Mouse (Mus musculus) liver, embryonic 14 days (tissue): Measurements from ENCODE around the gene Il4. TPM values are rescaled to one million over a fixed set of nuclear protein-coding genes. Genes with fewer than 3 reads are reported as not detected.

Source experiments
- polyA plus RNA-seq: library from polyadenylated mRNA; depleted of rRNA; stranded (reverse); fragments of >200 nt; gene quantifications from 2 replicates; pipeline ENCODE4 v1.2.3, GENCODE M21; 2012; rRNA removed

The Il4 gene
- 0.09 and 0.29 TPM in 2 replicates for polyA plus RNA-seq

DNA sequence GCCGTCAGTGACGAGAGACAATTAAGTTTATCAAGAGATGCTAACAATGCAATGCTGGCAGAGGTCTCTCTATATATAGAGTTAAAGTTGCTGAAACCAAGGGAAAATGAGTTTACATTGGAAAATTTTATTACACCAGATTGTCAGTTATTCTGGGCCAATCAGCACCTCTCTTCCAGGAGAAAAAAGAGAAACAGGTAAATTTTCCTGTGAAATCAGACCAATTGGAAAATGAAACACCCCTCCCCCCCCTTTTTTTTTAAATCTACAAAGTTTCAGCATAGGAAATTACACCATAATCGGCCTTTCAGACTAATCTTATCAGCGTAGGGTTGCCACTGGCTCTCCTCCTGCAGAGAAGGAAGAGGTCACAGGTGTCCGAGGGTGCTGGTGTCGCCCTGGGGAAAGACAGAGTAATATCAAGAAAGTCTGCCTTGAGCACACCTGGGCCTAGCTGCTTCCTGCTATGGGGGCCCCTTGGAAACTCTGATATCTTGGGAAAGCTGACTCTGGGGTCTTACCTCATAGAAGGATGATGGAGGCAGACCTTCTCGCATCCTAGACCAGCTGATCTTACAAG lies at the start of gene Il4:
Il4 (minus strand) TSS at position 51 of the 580 bp plus-strand sequence.

DNA sequence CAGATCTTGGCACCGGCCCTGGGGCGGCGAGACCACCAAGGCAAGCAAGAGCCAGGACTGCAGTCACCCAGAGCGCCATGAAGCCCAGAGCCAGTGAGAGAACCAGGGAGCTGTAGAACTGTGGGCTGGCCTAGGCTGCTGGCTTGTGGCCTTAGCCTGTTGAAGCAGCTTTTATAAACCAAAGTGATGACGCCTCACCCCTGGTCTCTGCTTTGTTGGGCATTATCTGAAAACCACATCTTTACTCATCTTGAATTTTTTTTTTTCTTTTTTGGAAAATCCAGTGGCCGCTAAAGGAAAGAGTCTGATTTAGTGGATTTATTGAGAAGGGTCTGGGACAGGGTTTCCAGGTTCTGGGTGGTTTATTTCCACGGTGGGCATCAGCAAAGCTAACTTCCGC lies 16.1 kb upstream of the Il4 start, which contains the start of gene Il13:
Il13 (minus strand) TSS at position 147 of the 400 bp plus-strand sequence.

DNA sequence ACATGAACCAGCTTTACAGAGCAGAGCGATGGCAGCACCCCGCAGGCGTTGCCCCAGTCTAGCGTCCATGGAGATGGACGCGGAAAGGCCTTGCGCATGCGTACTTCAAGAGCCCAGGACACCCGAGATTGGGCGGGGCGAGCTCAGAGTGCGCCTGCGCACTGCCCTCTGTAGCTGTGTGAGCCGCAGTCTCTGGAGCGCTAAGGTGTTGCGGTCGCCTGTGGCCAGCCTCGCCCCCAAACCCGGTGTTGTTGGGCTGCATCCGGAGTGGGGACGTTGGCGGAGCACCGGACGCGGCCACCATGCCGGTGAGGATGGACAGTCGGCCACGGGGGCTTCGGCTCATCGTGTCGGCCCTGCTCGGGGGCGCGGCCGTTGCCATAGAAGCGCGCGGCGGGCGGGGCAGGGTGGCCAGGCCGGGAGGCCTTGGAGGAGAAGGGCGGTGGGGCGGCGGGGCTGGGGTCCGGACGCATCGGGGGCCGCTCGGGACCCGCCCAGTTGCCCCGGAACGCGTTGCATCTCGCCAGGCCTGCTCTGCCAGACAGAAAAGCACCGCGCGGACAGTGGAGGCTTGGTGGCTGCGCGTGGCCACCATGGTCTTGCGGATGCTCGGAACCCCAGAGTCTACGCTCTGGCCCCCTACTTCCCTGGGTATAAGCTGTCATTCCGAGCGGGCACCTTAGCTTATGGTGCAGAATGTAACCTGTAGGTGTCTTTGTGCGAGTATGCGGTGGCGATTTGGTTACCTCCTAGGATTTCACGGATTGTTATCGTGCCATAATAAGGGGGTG lies 51.0 kb downstream of the Il4 start, which contains the start of gene Kif3a:
Kif3a (plus strand) TSS at position 156 of the 791 bp plus-strand sequence.

Other genes with a start within 250 kb of the Il4 start
- 13.7 and 15.8 TPM in 2 replicates for gene Leap2, start 195.5 kb downstream of the Il4 start, polyA plus RNA-seq
- 215 and 231 TPM in 2 replicates for gene Uqcrq, start 187.8 kb downstream of the Il4 start, polyA plus RNA-seq
- gene Gdf9, start 187.6 kb downstream of the Il4 start, polyA plus RNA-seq = 0.12 and 0.43 TPM in 2 replicates
- 0.11 and 0.18 TPM in 2 replicates for gene Gm10447, start 161.6 kb downstream of the Il4 start, polyA plus RNA-seq
- gene Shroom1, start 161.5 kb downstream of the Il4 start, polyA plus RNA-seq = 1.2 and 1.3 TPM in 2 replicates
- gene Gm9837, start 148.2 kb downstream of the Il4 start, polyA plus RNA-seq = not detected in 2 replicates
- 0.12 and 0.17 TPM in 2 replicates for gene Gm9945, start 138.5 kb downstream of the Il4 start, polyA plus RNA-seq
- gene Sowaha, start 138.4 kb downstream of the Il4 start, polyA plus RNA-seq = 11.3 and 16.0 TPM in 2 replicates
- gene Sept8, start 99.4 kb downstream of the Il4 start, polyA plus RNA-seq = 28.8 and 34.9 TPM in 2 replicates
- 3.4 and 3.6 TPM in 2 replicates for gene Kif3a, start 51.3 kb downstream of the Il4 start, polyA plus RNA-seq
- gene Il13, start 16.0 kb upstream of the Il4 start, polyA plus RNA-seq = 0.02 TPM in 1 of 2 replicates, not detected in the other
- 5.2 and 6.0 TPM in 2 replicates for gene Rad50, start 88.7 kb upstream of the Il4 start, polyA plus RNA-seq
- 0.02 TPM in 1 of 2 replicates, not detected in the other for gene Il5, start 102.1 kb upstream of the Il4 start, polyA plus RNA-seq
- gene Irf1, start 151.3 kb upstream of the Il4 start, polyA plus RNA-seq = 8.5 and 9.3 TPM in 2 replicates
- 0.05 TPM in 1 of 2 replicates, not detected in the other for gene Gm17334, start 154.5 kb upstream of the Il4 start, polyA plus RNA-seq
- 0.10 TPM in 1 of 2 replicates, not detected in the other for gene Gm12216, start 240.6 kb upstream of the Il4 start, polyA plus RNA-seq